Mouse (Mus musculus): ENCODE measurements around the gene Brcc3. TPM values are rescaled to one million over a fixed set of nuclear protein-coding genes. Genes with fewer than 3 reads are reported as not detected.
A peak's percentile ranks its signal among the peaks of the same experiment; 100 is the strongest.
"Not testable (repeated sequence)": the region's sequence is repeated elsewhere in the genome, so short reads cannot be mapped to it uniquely, and the experiment has no call there.

Brcc3 gene
- polyA plus RNA-seq, 1 experiment from 2014 or later, result 53.4 TPM

DNA sequence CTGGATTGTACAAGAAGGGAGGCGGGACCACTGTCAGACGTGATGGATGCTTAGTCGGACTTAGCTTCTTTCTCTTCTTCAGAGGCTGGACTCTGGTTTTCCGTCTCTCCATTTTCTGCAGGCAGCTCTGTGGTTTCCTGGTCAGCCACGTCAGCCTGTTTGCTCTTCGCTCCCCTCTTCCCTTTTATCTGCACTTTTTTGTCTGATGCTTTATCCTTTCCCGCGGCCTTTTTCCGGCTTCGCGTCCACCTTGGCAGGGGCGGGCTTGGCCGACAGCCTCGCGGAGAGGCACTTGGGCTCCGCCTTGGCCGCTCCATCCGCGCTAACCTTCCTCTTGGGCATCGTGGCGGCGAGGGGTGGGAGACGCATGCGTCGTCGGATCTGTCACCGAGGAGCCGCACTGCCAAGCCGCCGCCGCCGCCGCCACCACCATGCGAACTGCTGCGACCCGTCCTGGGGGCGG lies 58.8 kb downstream of the Brcc3 start:
- peak overlapping the region; percentile 71 for H3K27ac ChIP-seq
- WGBS, result 26% methylated on average over 37 of the region's 37 CpGs
- H3K4me1 ChIP-seq; H3K36me3 ChIP-seq; H3K27me3 ChIP-seq; H3K9me3 ChIP-seq (replicated peaks): not testable (repeated sequence)
- peak; percentile 96 for ATAC-seq (ENCODE audit: low FRiP score)
- peak overlapping the region; percentile 32; the same call in 1 of the 2 replicates for H3K9ac ChIP-seq
- H3K4me3 ChIP-seq, result peak overlapping the region; percentile 35
- H3K4me2 ChIP-seq (replicated peaks), result peak overlapping the region; percentile 43

- no peak overlapping the region for H3K4me2 ChIP-seq (replicated peaks)
- H3K27me3 ChIP-seq, result no peaks in the 10 kb centered on the region
- no peak overlapping the region for H3K9ac ChIP-seq
- H3K4me1 ChIP-seq, result no peaks in the 10 kb centered on the region
- H3K36me3 ChIP-seq, result no peaks in the 10 kb centered on the region
- 88% methylated on average over 1 of the region's 1 CpGs for WGBS
- no peak overlapping the region for H3K27ac ChIP-seq
- H3K9me3 ChIP-seq (replicated peaks), result no peaks in the 10 kb centered on the region
- ATAC-seq (ENCODE audit: low FRiP score), result no peak
- H3K4me3 ChIP-seq, result no peak overlapping the region
Measured at GRCm38 (mm10) chrX:75489886-75490285, 73.5 kb downstream of the Brcc3 start.

Other genes starting within 250 kb of the Brcc3 start
- 44.2 and 53.7 TPM in 2 replicates for gene Fundc2, start 34.2 kb upstream of the Brcc3 start, polyA plus RNA-seq (2016; fragmentation: Nextera tagmentation; extraction: Ambion mirVana)
- gene F8, start 34.0 kb upstream of the Brcc3 start, polyA plus RNA-seq (2016; fragmentation: Nextera tagmentation; extraction: Ambion mirVana), result 1.5 and 1.8 TPM in 2 replicates
- 22.5 and 23.9 TPM in 2 replicates for gene Cmc4, start within 50 bp of the Brcc3 start, polyA plus RNA-seq (2016; fragmentation: Nextera tagmentation; extraction: Ambion mirVana)
- 9.8 and 11.8 TPM in 2 replicates for gene Mtcp1, start within 50 bp of the Brcc3 start, polyA plus RNA-seq (2016; fragmentation: Nextera tagmentation; extraction: Ambion mirVana)
- 252 and 271 TPM in 2 replicates for gene Vbp1, start 97.7 kb downstream of the Brcc3 start, polyA plus RNA-seq (2016; fragmentation: Nextera tagmentation; extraction: Ambion mirVana)
- 19.9 and 20.3 TPM in 2 replicates for gene Rab39b, start 161.6 kb downstream of the Brcc3 start, polyA plus RNA-seq (2016; fragmentation: Nextera tagmentation; extraction: Ambion mirVana)

Measured in hindbrain, embryonic 12.5 days (tissue).